Mouse (Mus musculus) midbrain, embryonic 11.5 days (tissue): ENCODE data around the gene A930004D18Rik. TPM values are rescaled to one million over a fixed set of nuclear protein-coding genes. Genes with fewer than 3 reads are reported as not detected.
"Not testable (repeated sequence)": the region's sequence is repeated elsewhere in the genome, so short reads cannot be mapped to it uniquely, and the experiment has no call there.

Experiments
- ATAC-seq: fragments of 200-750 bp; cut with Nextera tagmentation; 2 replicates; pipeline ENCODE4 v1.8.0; 2017; ENCODE audit warnings: moderate TSS enrichment, moderate library complexity; ENCODE audit not compliant: low FRiP score
- DNase-seq: peaks from one replicate; pipeline ENCODE4 v3.0.0; 2015; ENCODE audit warnings: low spot score; ENCODE audit errors: missing footprints
- H3K27ac ChIP-seq: fragments of 300-500 bp; sonication (generic); 2 replicates; pipeline ENCODE4 v1.5.1; 2014; ENCODE audit warnings: low read depth, low read length
- H3K27me3 ChIP-seq: fragments of 300-500 bp; sonication (generic); 2 replicates; pipeline ENCODE4 v1.6.1; 2014; ENCODE audit warnings: mild to moderate bottlenecking, low read length, moderate library complexity, mixed read lengths; ENCODE audit not compliant: control insufficient read depth, insufficient read depth
- H3K36me3 ChIP-seq: fragments of 300-500 bp; sonication (generic); 2 replicates; pipeline ENCODE4 v1.6.1; 2014; ENCODE audit warnings: mild to moderate bottlenecking, low read length, moderate library complexity, mixed read lengths; ENCODE audit not compliant: control insufficient read depth, insufficient read depth
- H3K4me1 ChIP-seq: fragments of 300-500 bp; sonication (generic); 2 replicates; pipeline ENCODE4 v1.6.1; 2014; ENCODE audit warnings: low read length; ENCODE audit not compliant: control insufficient read depth, insufficient read depth
- H3K4me2 ChIP-seq: fragments of 300-500 bp; sonication (generic); 2 replicates; pipeline ENCODE4 v1.6.1; 2014; ENCODE audit warnings: mild to moderate bottlenecking, moderate library complexity
- H3K4me3 ChIP-seq: fragments of 300-500 bp; sonication (generic); 2 replicates; pipeline ENCODE4 v1.5.1; 2014; ENCODE audit warnings: low read depth, low read length
- H3K9ac ChIP-seq: fragments of 300-500 bp; sonication (generic); 2 replicates; pipeline ENCODE4 v1.6.1; 2014; ENCODE audit warnings: low read length
- H3K9me3 ChIP-seq: fragments of 300-500 bp; sonication (generic); 2 replicates; pipeline ENCODE4 v1.6.1; 2016; ENCODE audit warnings: low read length; ENCODE audit not compliant: control insufficient read depth
- WGBS: fragments of 180-500 bp; shearing (Covaris S2); extraction: QIAGEN DNeasy Blood & Tissue Kit; methylation state at CpG from one replicate; pipeline ENCODE4 v1.1.7; 2014; 5-methylcytosine and 5-hydroxymethylcytosine counted together
- polyA plus RNA-seq: library from polyadenylated mRNA; unstranded; fragments of >200 nt; fragmentation: Nextera tagmentation; extraction: Ambion mirVana; gene quantifications from 2 replicates; pipeline ENCODE4 v1.2.1, GENCODE M21; 2014

A930004D18Rik gene
- polyA plus RNA-seq, 1 experiment from 2014 or later: 10.5 TPM

GRCm38 (mm10) chr2:18004286-18004685 lies 33.3 kb downstream of the A930004D18Rik start:
- no peak overlapping the region for H3K4me2 ChIP-seq
- H3K4me1 ChIP-seq: no peaks in the 10 kb centered on the region
- no peak overlapping the region for H3K27ac ChIP-seq
- peak; percentile 73 for DNase-seq
- no peak for ATAC-seq
- WGBS: 91% methylated on average over 4 of the region's 4 CpGs
- no peak overlapping the region for H3K9ac ChIP-seq
- no peaks in the 10 kb centered on the region for H3K9me3 ChIP-seq
- H3K36me3 ChIP-seq: no peaks in the 10 kb centered on the region
- no peaks in the 10 kb centered on the region for H3K27me3 ChIP-seq
- no peak overlapping the region for H3K4me3 ChIP-seq

GRCm38 (mm10) chr2:18002306-18002705 lies 35.2 kb downstream of the A930004D18Rik start:
- WGBS: 95% methylated on average over 3 of the region's 3 CpGs
- peak; percentile 57 for DNase-seq
- no peaks in the 10 kb centered on the region for H3K27me3 ChIP-seq
- ATAC-seq: no peak
- no peak overlapping the region for H3K4me2 ChIP-seq
- no peak overlapping the region for H3K27ac ChIP-seq
- H3K4me3 ChIP-seq: no peak overlapping the region
- H3K9ac ChIP-seq: no peak overlapping the region
- no peaks in the 10 kb centered on the region for H3K9me3 ChIP-seq
- no peaks in the 10 kb centered on the region for H3K4me1 ChIP-seq
- H3K36me3 ChIP-seq: no peaks in the 10 kb centered on the region

- no peak for ATAC-seq
- Histone ChIP-seq H3K4me1 (no peaks in the 10 kb centered on the region), H3K27ac (no peak within 1 kb of the TSS), H3K36me3 (no peaks in the 10 kb centered on the region), H3K27me3 (no peaks in the 10 kb centered on the region), H3K4me2 (no peak within 1 kb of the TSS), H3K9ac (no peak within 1 kb of the TSS), H3K4me3 (no peak within 1 kb of the TSS), H3K9me3 (no peaks in the 10 kb centered on the region)
- no peak for DNase-seq
Measured at GRCm38 (mm10) chr2:17996858-17997257, 40.7 kb downstream of the A930004D18Rik start, which contains the start of gene H2al2a. Gene H2al2a (minus strand): TSS chr2:17996958.

- no peak overlapping the region for H3K4me3 ChIP-seq
- no peak overlapping the region for H3K4me2 ChIP-seq
- H3K27ac ChIP-seq: no peak overlapping the region
- no peaks in the 10 kb centered on the region for H3K9me3 ChIP-seq
- no peak overlapping the region for H3K9ac ChIP-seq
- no peaks in the 10 kb centered on the region for H3K36me3 ChIP-seq
- DNase-seq: peak; percentile 39
- H3K4me1 ChIP-seq: no peaks in the 10 kb centered on the region
- ATAC-seq: no peak
- no peaks in the 10 kb centered on the region for H3K27me3 ChIP-seq
Measured at GRCm38 (mm10) chr2:17989562-17989961, 48.0 kb downstream of the A930004D18Rik start.

- WGBS: 51% methylated on average over 3 of the region's 3 CpGs
- no peak for ATAC-seq
Measured at GRCm38 (mm10) chr2:17989115-17989514, 48.4 kb downstream of the A930004D18Rik start.

GRCm38 (mm10) chr2:17986694-17987093 lies 50.8 kb downstream of the A930004D18Rik start:
- H3K9ac ChIP-seq: no peak overlapping the region
- DNase-seq (peak; percentile 39), ATAC-seq (no peak)
- H3K4me1 ChIP-seq: no peaks in the 10 kb centered on the region
- no peak overlapping the region for H3K4me3 ChIP-seq
- H3K27me3 ChIP-seq: no peaks in the 10 kb centered on the region
- H3K9me3 ChIP-seq: no peaks in the 10 kb centered on the region
- H3K36me3 ChIP-seq: no peaks in the 10 kb centered on the region
- no peak overlapping the region for H3K4me2 ChIP-seq
- 83% methylated on average over 3 of the region's 3 CpGs for WGBS
- no peak overlapping the region for H3K27ac ChIP-seq

More at GRCm38 (mm10) chr2:17989115-17989514, 48.4 kb downstream of the A930004D18Rik start:
- H3K4me3 ChIP-seq: no peak overlapping the region
- no peaks in the 10 kb centered on the region for H3K4me1 ChIP-seq
- H3K36me3 ChIP-seq: no peaks in the 10 kb centered on the region
- H3K9me3 ChIP-seq: no peaks in the 10 kb centered on the region
- H3K9ac ChIP-seq: no peak overlapping the region
- no peak overlapping the region for H3K27ac ChIP-seq
- DNase-seq: peak; percentile 28
- H3K27me3 ChIP-seq: no peaks in the 10 kb centered on the region
- no peak overlapping the region for H3K4me2 ChIP-seq

- no peak overlapping the region for H3K4me3 ChIP-seq
- H3K4me1 ChIP-seq: no peaks in the 10 kb centered on the region
- H3K4me2 ChIP-seq: no peak overlapping the region
- 98% methylated on average over 3 of the region's 3 CpGs for WGBS
- H3K9me3 ChIP-seq: no peaks in the 10 kb centered on the region
- DNase-seq (peak; percentile 81), ATAC-seq (no peak)
- no peaks in the 10 kb centered on the region for H3K36me3 ChIP-seq
- no peak overlapping the region for H3K9ac ChIP-seq
- H3K27me3 ChIP-seq: no peaks in the 10 kb centered on the region
- no peak overlapping the region for H3K27ac ChIP-seq
Measured at GRCm38 (mm10) chr2:17984774-17985173, 52.8 kb downstream of the A930004D18Rik start.

GRCm38 (mm10) chr2:17982747-17983146 lies 54.8 kb downstream of the A930004D18Rik start:
- Histone ChIP-seq H3K9ac (no peak overlapping the region), H3K9me3 (no peaks in the 10 kb centered on the region), H3K4me1 (no peaks in the 10 kb centered on the region), H3K36me3 (no peaks in the 10 kb centered on the region), H3K27ac (no peak overlapping the region), H3K4me3 (no peak overlapping the region), H3K4me2 (no peak overlapping the region), H3K27me3 (no peaks in the 10 kb centered on the region)
- 86% methylated on average over 1 of the region's 1 CpGs for WGBS
- ATAC-seq: no peak
- DNase-seq: peak; percentile 49

GRCm38 (mm10) chr2:17978706-17979105 lies 58.8 kb downstream of the A930004D18Rik start:
- H3K27ac ChIP-seq: no peak overlapping the region
- WGBS: 92% methylated on average over 6 of the region's 6 CpGs
- no peak overlapping the region for H3K4me3 ChIP-seq
- H3K9ac ChIP-seq: no peak overlapping the region
- DNase-seq (peak; percentile 72), ATAC-seq (no peak)
- H3K9me3 ChIP-seq: no peaks in the 10 kb centered on the region
- H3K4me1 ChIP-seq: no peaks in the 10 kb centered on the region; the same call in 1 of the 2 replicates
- no peak overlapping the region for H3K4me2 ChIP-seq
- H3K27me3 ChIP-seq: no peaks in the 10 kb centered on the region
- no peaks in the 10 kb centered on the region for H3K36me3 ChIP-seq

- WGBS: 93% methylated on average over 7 of the region's 7 CpGs
- H3K9ac ChIP-seq, H3K4me2 ChIP-seq, ATAC-seq, H3K9me3 ChIP-seq, H3K27ac ChIP-seq, H3K36me3 ChIP-seq, H3K27me3 ChIP-seq, H3K4me3 ChIP-seq, H3K4me1 ChIP-seq: not testable (repeated sequence)
- peak; percentile 45 for DNase-seq
Measured at GRCm38 (mm10) chr2:17978251-17978650, 59.3 kb downstream of the A930004D18Rik start.
